Mouse (Mus musculus): ENCODE results near the gene Gm21985.

Gene Gm21985

DNA sequence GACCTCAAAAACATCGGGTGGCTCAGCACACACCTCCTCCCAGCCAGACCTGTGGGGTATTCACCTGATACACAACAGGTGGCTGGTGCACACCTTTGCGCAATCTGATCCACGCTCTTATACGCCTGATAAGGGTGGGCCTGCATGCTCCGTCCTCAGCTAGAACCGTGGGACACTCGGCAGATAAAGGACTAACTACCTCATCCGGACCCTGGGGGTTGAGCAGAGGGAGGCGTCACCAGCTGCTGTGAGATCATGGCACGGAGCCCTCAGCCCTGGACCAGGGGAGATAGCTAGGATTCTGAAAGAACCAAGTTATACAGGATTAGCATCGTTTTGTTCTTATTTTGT is at the start of gene Gm21985:
Gene Gm21985, plus strand, starts transcription at position 73 of the 351 bp plus-strand sequence.
- DNase-seq (ENCODE audit: low spot score), result no peak

DNA sequence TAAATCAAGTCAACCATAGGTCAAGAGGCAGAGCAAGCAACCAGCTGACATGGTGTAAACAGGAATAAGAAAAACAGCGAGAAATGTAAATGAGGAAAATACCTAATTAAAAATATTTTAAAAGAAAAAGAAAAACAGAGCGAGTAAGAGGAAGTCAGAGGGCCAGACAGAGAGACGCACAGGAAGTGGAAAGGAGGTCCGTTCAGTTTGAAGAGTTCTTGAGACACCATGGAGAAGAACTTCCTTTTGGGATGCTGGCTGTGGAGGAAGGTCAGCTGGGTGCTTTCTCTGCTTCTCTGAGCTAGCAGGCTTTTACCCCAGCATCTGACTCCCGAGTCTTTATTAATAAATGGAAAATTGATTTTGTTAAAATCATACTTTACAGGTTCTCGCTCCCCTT is 48.5 kb upstream of the Gm21985 start:
- DNase-seq (ENCODE audit: low spot score), result no peak

DNA sequence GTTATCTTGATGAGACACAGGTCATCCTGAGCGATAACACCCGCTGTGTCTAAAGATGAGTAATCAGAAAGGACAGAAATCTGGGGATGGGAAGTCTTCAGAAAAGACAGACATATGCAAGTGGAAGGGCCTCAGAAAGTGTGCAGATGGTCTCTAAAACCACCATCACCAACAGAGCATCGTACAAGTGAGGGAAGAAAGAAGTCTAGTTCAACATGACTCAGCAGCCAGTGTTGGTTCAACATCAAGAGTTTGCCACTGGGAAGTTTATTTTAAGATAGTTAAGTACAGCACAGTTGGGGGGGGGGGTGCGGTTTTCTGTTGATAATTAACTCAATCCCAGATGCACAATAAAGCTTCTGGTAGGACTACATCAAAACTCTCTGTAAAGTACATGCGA is 45.2 kb upstream of the Gm21985 start:
- no peak for DNase-seq (ENCODE audit: low spot score)

DNA sequence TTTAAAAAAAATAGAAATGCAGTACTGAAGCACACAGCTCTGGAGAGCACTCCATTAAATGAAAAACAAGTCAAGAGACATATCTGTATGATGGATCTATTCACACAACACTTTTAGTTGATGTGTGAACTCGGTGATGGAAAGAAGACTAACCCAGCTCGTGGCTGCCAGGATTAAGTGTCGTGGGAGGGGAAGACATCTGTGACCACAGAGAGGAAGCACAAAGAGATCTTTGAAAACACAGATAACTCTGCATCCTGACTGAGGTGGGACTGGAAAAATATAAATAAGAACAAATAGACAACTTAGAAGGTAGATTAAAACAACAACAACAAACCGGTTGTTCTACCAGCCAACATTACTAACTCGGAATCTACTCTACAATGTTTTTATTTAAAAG is 43.5 kb upstream of the Gm21985 start:
- DNase-seq (ENCODE audit: low spot score), result no peak

DNA sequence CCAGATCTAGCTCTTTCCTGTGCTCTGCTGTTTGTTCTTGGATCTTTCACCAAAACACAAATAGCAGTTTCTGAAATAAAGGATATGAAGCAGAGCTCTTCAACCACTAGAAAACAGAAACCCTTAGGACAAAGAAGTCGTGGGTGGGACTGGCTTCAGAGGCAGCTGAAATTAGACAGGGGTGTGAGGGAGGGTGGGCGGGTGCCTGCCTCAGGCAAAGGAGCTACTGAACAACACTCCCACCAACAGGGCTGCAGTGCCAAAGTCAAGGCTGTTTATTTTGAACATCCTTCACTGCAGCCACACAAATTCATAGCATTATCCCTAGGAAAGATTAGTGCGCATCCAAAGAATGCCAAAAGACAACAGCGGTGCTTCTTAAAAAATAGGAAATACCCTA is 41.8 kb upstream of the Gm21985 start:
- DNase-seq (ENCODE audit: low spot score), result no peak

DNA sequence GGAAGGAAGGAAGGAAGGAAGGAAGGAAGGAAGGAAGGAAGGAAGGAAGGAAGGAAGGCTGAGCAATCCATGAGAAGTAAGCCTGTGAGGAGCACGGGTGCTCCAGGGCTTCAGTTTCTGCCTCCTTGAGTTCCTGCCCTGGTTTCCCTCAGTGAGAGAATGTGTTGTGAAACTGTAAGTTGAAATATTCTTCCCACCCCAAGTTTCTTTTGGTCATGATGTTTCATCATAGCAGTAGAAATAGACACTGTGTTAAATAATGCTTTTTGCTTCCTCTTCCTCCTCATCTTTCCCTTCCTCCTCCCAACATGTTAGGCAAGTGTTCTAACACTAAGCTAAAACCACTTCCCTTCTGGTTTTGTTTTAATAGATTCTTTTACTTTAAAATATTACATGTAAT is 33.5 kb upstream of the Gm21985 start:
- no peak for DNase-seq (ENCODE audit: low spot score)

DNA sequence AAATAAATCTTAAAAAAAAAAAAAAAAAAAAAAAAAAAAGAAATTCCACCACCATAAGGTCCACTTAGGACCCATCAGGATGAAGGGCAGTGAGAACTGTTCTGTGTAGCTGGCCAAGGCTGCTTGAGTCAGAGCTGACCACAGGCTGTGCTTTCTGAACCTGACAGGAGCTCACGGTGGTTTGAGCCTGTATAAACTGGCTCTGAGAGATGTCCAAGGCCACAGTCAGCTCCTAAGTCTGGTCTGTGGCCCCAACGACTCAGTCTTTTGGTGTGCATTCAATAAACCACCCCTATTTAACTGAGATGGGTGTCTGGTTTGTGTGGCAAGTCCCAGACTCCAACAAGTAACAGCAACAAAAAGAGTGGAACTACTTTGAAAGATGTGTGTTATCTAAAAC is 29.5 kb upstream of the Gm21985 start:
- DNase-seq (ENCODE audit: low spot score), result no peak

DNA sequence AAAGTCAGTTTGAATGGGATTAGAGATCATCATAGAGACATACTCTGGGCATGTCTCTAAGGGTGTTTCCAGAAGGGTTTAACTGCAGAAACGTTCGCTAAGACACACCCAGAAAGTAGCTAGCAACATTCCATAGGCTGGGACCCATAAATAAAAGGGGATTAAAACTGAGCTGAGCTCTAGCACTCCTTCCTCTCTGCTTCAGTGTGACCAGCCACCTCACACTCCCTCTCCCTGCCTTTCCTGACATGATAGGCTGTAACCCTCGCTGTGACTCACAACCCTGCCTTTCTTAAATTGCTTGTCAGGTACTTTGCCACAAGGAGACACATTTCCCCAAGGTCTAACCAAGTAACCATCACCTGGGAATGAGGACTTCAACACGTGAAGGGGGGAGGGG is 28.1 kb upstream of the Gm21985 start:
- DNase-seq (ENCODE audit: low spot score), result no peak

DNA sequence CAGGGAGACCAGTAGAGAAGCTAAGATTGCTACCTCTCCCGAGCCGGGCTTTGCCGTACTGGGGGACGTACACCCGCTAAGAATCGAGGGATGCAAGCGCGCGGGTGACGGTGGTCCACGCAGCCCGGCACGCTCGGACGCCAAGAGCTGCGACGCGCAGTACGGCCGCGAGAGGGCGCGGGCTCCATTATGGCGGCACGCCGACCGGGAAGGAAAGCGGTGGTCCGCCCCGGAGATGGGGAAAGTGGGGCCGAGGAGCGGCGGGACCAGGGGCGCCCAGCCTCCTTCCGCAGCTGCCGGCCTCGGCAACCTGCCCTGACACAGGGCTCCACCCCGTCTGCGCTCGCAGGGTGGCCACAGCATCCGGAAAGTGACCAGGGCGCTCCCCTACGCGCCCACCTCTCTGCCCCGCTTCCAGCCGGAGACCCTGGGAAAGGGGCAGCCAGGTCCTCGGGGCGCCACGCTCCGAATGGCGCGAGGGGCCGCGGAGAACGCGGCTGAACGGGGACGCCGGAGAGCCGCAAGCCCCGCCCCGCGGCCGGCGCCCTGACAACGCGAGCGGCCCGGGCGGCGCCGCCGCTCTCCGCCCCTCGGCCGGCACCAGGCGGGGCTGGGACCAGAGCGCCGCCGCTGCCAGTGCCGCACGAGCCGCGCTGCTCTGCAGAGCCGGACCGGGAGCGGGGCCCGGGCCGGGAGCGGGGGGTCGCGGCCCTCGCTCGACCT is 26.7 kb upstream of the Gm21985 start, which contains the start of gene Lpcat4:
Gene Lpcat4, plus strand, starts transcription at position 257 of the 723 bp plus-strand sequence.
- peak; percentile 80 for DNase-seq (ENCODE audit: low spot score)

DNA sequence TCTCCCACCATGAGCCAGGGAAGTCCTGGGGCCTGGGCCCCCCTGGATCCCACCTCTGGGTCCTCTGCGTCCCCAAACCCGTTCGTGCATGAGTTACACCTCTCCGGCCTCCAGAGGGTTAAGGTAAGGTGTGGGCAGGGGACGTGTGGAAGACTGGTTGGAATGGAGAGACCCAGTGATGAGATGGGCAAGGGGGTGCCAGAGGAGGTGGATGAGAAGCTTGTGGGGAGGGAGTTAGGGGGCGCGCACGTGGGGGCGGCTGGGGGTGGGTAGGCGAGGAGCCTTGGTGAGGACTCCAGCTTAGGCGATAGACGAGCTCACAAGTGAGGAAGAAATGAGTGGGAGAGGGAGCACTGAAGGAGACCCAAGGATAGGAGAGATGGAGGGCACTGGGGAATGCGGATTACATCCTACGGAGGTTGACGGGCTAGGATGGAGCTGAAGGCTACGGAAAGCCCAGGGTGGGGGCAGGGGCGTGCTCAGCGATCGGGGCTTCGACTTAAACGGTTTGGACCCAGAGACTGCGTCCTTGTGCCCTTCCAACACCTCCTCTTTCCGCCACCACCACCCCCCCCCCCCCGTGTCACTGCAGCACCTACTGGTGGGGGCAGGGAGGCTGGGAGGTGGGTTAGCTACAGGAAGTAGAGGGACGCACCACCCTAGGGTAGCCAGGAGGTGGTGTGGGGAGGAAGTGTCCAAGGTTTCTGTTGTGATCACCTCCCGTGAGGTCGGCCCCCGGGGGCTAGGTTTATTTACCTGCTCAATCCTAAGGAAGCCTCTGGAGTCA is 26.0 kb upstream of the Gm21985 start:
- DNase-seq (ENCODE audit: low spot score), result peak; percentile 40

DNA sequence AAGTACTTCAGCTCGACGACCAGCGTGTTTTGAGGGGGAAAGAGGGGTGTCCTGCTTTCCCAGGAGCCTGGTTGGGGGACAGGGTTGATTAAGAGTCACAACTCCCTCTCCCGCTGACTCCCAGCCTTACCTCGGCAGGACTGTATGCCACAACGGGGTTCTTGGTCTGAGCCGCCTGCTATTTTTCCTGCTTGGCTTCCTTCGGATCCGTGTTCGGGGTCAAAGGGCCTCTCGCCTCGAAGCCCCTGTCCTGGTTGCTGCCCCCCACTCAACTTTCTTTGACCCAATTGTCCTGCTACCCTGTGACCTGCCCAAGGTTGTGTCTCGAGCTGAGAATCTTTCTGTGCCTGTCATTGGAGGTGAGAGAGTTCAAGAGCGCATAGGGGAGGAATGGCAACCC is 24.3 kb upstream of the Gm21985 start:
- no peak for DNase-seq (ENCODE audit: low spot score)

DNA sequence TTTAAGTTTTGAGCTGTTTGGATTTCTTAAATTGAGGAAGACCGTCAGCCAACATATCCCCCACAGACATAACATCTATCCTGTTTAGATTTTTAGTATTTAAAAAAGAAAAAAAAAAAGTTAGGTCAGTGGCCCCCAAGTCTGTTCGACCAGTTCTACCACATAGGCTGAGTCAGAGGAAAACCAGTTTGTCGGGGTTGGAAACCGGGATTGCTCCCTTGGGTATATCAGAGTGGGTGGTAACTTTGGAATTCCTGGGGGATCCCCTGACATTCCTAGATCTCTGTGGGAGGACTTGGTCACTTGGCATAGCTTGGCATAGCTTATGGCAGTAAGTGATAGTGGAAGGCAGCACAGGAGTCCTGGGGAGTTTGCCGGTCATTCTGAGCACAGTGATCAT is 20.8 kb upstream of the Gm21985 start:
- DNase-seq (ENCODE audit: low spot score), result no peak

DNA sequence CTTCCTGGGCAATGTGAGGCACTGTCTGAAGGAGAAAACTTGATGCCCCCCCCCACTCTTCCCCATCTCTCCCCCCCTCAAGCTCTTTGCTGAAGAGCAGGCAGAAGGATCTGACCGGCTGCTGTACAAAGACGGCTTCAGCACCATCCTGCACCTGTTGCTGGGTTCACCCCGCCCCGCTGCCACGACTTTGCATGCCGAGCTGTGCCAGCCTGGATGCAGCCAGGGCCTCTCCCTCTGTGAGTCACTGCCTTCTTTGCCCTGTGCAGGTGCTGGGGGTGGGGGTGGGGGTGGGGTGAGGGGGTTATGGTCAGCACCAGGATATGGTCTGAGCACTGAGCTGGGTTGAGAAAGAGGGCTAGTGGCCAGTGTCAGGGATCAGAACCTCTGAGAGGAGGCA is 19.9 kb upstream of the Gm21985 start:
- no peak for DNase-seq (ENCODE audit: low spot score)

DNA sequence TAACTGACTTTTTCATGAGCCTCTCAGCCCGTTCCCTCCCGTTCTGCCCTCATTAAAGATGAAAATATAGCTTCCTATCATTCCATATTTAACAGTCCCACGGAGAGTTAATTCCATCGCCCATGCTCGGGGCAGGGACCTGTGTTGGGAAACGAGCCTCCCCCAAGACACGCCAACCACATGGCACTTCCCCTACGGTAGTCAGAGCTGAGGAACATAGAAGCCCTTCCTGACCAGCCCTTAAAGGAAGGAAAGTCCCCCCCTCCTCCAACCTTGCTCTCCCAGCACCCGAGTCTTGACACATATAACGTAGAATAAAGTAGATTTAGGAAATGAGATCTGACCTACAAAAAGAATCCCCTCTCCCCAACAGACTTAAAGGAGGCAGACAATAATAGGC is 18.8 kb upstream of the Gm21985 start:
- no peak for DNase-seq (ENCODE audit: low spot score)

DNA sequence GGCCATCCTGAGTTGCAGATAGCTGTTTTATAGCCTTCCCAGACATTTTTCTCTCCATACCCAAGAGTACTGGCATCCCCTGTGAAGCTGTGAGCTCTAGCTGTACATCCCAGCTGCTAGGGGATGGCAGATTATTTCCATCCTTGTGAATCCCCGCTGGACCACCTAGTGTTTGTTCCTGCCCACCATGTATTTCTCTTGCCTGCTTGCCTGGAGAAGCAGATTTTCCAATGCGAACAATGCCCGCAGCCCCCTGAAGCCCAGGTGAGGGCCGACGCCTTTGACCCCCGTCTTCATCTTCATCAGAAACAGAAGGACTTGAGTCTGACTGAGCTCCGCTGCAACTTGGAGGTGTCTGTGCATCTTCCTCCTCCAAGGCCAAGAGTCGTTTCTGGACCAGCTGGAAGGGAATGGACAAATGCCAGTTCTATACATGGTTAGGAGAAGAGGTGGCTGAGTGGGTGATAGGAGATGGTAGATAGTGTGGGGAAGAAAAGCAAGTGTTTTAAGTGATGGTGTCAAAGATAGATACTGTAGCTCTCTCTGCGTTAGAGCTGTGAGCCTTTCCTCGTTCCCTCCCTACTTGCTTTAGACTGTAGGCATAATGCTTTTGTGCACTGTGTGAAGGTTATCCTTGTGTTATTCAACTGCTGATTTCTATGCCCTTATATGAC is 16.2 kb upstream of the Gm21985 start:
- no peak for DNase-seq (ENCODE audit: low spot score)

DNA sequence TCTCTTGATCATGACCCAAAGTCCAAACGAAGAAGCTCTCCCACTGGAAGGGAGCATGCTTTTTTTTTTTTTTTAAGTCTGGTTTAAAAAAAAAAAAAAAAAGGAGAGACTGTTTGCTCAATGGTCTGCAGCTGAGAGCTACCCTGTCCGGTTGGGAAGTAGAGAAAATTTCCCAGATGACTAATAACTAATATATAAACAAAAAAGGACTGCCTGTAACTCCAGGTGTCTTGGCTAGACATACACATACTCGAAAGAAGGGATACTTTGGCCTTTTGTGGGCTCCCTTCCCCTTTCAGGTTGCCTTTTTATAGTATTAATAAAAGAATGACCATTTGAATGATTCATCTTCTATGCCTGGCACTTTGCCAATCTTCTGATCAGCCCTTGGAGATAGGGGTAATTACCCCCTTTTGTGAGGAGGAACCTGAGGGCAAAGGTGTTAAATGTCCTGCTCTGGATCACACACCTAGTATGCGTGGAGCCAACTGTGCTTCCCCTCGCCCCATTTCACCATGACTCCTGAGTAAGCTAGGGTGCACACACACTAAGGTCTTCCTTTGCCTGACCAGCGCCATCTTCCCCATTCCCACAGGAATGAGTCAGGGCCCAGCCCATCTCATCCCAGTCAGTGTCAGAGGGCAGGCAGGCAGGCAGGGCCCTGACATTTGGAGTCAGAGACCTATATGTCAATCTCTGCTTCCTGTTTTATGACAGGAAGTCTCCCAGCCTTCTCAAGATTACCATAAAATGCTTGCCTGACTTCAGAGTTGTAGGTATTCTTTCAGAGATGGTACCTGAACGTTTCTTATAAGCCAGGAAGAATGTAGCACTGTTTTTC is 11.2 kb upstream of the Gm21985 start:
- no peak for DNase-seq (ENCODE audit: low spot score)

DNA sequence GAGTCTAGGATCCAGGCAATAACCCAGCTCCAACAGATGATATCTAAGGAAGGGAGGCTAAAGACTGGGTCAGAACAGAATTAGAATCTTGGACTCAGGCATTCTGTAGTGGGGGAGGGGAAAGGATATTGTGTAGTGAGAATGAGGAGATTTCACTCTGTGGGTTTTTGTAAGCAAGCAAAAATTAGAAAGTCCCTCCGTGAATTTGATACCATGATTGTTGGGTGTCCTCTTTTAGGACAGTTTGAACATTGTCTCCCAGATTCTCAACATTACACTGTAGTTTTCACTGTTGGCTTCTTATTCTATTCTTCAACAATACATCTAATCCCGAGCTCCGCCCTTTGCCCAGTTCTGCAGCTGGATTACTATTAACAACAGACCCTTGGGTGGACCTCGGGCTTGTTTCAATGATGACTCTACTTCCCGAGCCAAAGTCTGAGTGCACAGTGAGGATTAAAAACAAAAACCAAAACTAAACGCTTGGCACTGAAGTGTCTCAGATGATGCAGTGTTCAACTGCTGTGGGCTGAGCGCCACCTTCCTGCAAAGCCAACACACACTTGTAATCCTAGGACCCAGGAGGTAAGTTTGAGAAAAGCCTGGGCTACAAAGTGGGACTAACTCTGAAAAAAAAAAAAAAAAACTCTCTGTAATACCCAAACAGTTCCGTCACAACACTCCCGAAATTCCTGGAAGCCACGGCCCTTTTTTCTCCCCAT is 6.7 kb upstream of the Gm21985 start, which contains the start of gene Nutm1:
Gene Nutm1, minus strand, starts transcription at position 51 of the 722 bp plus-strand sequence.
- no peak for DNase-seq (ENCODE audit: low spot score)

DNA sequence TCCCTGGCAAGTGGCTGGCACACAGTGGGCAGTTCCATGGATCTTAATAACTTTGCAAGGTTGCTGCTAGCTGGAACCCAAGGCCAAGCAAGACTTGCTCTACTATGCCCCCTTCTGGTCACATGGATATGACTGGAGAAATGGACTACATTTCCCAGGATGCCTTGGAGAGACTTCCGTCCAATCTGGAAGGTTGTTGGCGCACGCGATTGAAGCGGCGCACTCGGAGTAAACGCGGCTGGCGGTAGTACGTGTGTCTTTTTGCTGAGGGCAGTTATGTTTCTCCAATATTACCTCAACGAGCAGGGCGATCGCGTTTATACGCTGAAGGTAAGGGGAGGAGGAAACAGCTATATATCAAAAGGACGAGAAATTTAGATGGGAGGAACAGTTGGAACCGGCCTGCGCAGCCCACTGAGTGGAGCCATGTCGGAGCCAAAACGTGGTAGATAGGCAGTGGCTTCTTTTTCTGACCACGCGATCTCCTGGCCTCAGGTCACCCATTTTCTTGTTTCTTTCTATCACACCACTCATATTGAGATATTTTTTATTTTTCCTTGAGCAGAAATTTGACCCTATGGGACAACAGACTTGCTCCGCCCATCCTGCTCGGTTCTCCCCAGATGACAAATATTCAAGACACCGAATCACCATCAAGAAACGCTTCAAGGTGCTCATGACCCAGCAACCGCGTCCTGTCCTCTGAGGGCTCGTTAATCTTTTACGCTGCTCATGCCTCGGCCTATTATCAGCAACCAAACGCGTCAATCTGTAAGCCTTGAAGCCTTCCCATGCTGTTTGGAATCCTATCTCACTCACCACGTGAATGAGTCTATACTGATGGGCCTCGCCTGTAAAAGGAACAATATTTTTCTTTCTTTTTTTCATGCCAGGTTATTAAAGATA is 4.1 kb upstream of the Gm21985 start, which contains the start of gene Nop10:
Gene Nop10, plus strand, starts transcription at position 179 of the 906 bp plus-strand sequence.
- peak; percentile 86 for DNase-seq (ENCODE audit: low spot score)

DNA sequence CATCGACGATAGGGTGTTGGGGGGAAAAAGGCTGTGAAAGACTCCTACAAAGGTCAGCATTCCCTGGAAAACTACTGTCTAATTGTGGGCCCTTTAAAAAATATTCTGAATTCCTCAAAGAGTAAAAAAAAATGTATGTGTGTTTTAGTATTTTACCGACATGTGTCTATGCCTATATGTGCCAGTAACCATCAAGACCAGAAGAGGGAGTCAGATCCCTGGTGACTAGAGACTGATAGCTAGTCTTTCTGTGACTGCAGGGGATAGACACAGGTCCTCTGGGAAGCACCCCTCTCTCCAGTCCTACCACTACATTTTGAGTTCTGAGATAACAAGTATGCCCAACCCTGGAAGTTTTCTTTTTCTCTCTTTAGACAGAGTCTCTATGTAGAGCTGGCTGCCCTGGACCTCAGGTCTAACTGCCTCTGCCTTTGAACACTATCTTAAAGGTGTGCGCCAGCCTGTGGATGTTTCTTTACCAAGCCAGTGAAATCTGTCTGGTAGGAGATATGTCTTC is 3.3 kb upstream of the Gm21985 start:
- DNase-seq (ENCODE audit: low spot score), result peak; percentile 25

DNA sequence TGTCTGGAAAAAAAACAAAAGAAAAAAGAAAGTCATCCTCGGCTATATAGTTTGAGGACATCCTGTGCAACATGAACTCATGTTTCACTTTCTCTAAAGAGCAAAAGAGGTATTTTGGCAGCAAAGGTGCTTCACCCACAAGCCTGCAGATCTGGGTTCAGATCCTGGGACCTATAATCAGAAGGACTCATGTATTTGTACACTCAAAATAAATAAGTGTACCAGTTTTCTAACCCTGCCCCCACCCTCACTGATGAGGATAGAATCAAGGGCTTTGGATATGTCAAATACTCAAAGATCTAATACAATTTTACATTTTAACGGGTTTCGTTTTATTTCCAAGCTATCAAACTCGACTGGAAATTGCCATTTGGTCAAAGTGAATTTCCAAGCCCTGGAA is 1.8 kb upstream of the Gm21985 start:
- DNase-seq (ENCODE audit: low spot score), result no peak
